Mouse (Mus musculus) spleen, postnatal 4 days (tissue): Measurements from ENCODE around the gene Isyna1.

ENCODE experiments used
- DNase-seq, 2 experiments: peaks; one replicate each; pipeline ENCODE4 v3.0.0; 2022; ENCODE audit warnings: low spot score in 2 of 2

Gene Isyna1

GRCm38 (mm10) chr8:70602139-70602811 is 8.1 kb downstream of the Isyna1 start:
- no peak for DNase-seq

GRCm38 (mm10) chr8:70604558-70604957 is 10.4 kb downstream of the Isyna1 start:
- no peak for DNase-seq

GRCm38 (mm10) chr8:70605871-70606779 is 12.0 kb downstream of the Isyna1 start:
- no peak for DNase-seq

- no peak for DNase-seq
Measured at GRCm38 (mm10) chr8:70606780-70607602, 12.8 kb downstream of the Isyna1 start.

GRCm38 (mm10) chr8:70607603-70607897 is 13.4 kb downstream of the Isyna1 start:
- no peak for DNase-seq

- peak in 1 of 2 experiments; percentile 72 for DNase-seq
Measured at GRCm38 (mm10) chr8:70607898-70608748, 13.9 kb downstream of the Isyna1 start.

- peak in 1 of 2 experiments; percentile 71 for DNase-seq
Measured at GRCm38 (mm10) chr8:70608749-70609367, 14.7 kb downstream of the Isyna1 start, which contains the start of gene Ssbp4. Gene Ssbp4 (minus strand): TSS chr8:70608872.

GRCm38 (mm10) chr8:70609368-70609848 is 15.2 kb downstream of the Isyna1 start:
- peak; percentile 72 to 85 for DNase-seq

GRCm38 (mm10) chr8:70609849-70610795 is 15.9 kb downstream of the Isyna1 start:
- DNase-seq: peak; percentile 81 to 87

- peak; percentile 88 to 98 for DNase-seq
Measured at GRCm38 (mm10) chr8:70610796-70611771, 16.9 kb downstream of the Isyna1 start.

- peak; percentile 93 to 97 for DNase-seq
Measured at GRCm38 (mm10) chr8:70611849-70612248, 17.7 kb downstream of the Isyna1 start.

- no peak for DNase-seq
Measured at GRCm38 (mm10) chr8:70613763-70614162, 19.6 kb downstream of the Isyna1 start.

- DNase-seq: no peak
Measured at GRCm38 (mm10) chr8:70614469-70614868, 20.3 kb downstream of the Isyna1 start.

GRCm38 (mm10) chr8:70615281-70615680 is 21.1 kb downstream of the Isyna1 start:
- DNase-seq: no peak

GRCm38 (mm10) chr8:70615894-70616293 is 21.7 kb downstream of the Isyna1 start, which contains the start of gene Lrrc25:
Gene Lrrc25 (plus strand): TSS chr8:70616155.
- peak in 1 of 2 experiments; percentile 71 for DNase-seq

GRCm38 (mm10) chr8:70616645-70617044 is 22.5 kb downstream of the Isyna1 start:
- DNase-seq: peak in 1 of 2 experiments; percentile 71

GRCm38 (mm10) chr8:70617985-70618384 is 23.8 kb downstream of the Isyna1 start:
- peak in 1 of 2 experiments; percentile 70 for DNase-seq

GRCm38 (mm10) chr8:70618888-70619334 is 24.7 kb downstream of the Isyna1 start:
- DNase-seq: peak; percentile 90
